Mouse (Mus musculus) frontal cortex, postnatal 10 days (tissue): ENCODE results near the gene Fam172a.

Experiments used
- DNase-seq, 2 experiments: peaks; one replicate each; pipeline ENCODE4 v3.0.0; 2022; ENCODE audit warnings: low spot score in 2 of 2, mixed read lengths in 1 of 2

Gene Fam172a

DNA sequence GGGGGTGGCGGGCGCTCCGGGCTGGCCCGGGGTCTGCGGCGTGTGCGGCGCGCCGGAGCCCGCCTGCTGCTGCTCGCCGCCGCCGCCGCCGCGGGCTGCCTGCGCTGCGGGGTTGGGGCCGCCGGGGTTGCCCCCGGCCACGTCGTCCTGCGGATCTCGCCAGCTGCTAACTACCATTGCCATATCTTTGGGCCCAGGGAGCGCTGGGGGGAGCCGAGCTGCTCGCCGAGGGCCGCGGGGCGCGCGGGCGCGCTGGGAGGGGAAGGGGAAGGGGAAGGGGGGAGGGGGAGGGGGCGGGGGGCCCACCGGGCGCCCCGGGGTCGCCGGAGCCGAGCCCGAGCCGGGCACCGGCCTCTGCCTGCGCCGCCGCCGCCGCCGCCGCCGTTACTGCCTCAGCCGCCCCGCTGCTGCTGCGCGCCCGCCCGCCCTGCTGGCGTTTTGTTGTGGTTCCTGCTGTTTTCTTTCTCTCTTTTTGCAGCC lies 496.6 kb downstream of the Fam172a start:
- no peak for DNase-seq

- no peak for DNase-seq
Measured at GRCm38 (mm10) chr13:78198871-78199641, 497.2 kb downstream of the Fam172a start.

GRCm38 (mm10) chr13:78199642-78200160 lies 497.9 kb downstream of the Fam172a start, which contains the start of gene Nr2f1:
Gene Nr2f1 (minus strand): TSS chr13:78199757.
- no peak for DNase-seq

- no peak for DNase-seq
Measured at GRCm38 (mm10) chr13:78200407-78200806, 498.6 kb downstream of the Fam172a start.

DNA sequence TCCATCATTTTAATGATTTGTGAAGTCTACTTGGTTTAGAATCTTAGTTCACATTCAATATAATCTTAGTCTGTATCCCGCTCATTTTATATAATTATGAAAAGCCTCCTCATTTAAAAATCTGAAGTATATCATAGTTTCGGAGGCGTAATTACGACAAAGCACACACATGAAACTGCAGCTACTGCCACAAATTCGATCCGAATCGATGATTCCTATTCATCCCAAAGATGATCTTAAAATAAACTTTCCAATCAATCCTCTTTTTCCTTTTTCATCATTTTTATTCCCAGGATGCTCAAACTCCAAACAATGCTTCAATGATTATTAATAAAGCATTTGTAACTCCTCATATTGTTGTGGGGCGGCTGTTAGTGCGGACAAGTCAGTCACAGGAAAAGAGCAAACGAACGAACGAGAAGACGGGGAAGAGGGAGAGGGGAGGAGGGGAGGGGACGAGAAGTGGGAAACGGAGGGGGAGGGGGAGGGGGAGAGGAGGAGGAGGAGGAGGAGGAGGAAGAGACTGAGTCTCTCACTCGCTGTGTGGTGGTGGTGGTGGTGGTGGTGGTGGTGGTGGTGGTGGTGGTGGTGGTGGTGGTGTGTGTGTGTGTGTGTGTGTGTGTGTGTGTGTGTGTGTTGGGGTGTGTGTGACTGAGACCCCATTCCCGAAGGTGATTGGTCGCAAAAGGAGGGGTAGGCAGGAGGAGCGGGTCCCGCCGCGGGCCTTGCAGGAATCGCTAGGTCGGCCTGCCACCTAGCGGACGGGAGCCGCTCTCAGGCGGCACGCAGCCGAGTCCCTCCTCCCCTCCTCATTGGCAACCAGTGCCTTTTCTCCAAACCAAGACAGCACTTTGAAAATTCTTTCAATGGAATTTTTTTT lies 499.4 kb downstream of the Fam172a start:
- peak; percentile 90 to 91 for DNase-seq

DNA sequence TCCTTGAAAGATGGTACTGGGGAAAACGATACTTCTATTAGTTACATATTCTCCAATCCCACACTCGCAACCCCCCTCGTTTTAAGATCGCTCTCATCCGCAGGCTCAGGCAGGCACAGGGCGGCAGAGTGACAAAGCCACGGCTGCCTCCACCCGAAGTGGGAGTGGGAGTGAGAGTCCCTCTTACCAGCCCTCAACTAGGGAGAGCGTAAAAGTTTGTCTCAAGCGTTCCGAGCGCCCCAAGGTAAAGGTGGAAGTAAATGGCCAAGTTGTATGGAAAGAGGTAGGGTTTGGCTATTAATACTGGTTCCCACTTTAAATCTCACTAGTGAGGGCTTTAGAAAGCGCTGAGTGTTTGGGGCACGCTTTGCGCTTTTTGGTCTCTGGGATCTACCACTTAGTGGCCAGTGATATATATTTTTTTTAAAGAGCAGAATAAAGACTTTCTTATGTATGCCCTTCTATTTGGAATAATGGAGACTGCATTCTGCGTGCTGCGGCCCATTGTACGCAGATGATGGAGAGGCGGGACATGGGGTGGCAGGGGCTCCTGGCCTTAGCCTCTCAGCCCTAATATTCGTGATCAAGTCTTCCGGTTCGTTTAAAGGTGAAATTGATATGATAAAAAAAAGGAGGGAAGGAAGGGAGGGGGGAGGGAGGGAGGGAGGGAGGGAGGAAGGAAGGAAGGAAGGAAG lies 500.2 kb downstream of the Fam172a start:
- DNase-seq: no peak

GRCm38 (mm10) chr13:78202574-78203347 lies 500.9 kb downstream of the Fam172a start:
- DNase-seq: peak in 1 of 2 experiments; percentile 53

DNA sequence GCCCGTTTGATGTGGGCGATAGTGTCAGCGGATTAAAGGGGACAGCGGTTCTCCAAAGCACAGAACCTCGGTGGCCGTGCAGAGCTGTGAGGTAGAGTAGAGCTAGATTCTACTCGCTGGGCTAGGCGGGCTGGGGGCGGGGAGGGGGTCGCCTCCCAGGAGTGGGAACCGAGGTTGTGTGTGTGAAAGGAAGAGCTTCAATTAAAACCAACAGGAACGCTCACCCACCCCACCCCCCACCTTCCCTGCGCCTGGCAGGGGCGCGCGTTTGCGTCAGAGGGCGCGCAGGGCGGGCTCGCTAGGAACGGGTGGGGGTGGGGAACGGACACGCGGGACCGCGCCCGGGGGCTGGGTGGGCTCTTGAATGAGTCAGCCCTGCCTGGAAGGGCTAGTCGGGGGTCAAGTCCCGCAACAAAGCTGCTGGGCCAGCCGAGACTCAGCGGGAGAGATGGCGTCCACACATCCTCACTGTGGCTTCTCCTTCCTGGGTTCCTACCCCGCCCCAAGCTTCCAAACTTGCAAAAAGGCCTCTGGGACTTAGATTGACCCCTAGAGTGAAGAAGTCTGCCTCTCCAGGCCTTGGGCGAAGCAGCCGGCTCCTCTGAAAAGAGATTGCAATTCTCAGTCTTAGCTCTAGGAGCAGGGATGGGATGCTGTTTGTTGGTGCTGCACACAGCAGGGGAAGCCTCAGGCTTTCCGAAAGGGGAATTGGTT lies 501.7 kb downstream of the Fam172a start:
- peak in 1 of 2 experiments; percentile 76 for DNase-seq

DNA sequence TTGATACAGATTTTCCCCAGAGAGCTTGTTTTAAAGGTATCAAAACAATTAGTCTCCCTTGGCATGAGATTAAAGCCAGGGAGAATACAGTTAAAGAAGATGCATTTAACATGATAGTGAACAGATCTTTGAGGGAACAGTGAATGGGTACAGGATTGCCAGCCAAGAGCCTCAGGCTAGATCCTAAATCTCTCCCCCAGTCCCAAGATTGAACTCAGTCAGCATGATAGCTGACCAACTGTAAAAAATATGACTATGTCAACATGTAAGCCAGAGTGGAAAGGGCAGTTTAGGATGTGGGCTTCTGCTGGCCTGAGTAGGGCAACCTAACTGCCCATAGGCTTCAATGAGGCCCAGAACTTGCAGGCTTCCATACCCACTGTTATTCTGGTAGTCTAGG lies 503.6 kb downstream of the Fam172a start:
- DNase-seq: no peak

GRCm38 (mm10) chr13:78206891-78207430 lies 505.1 kb downstream of the Fam172a start:
- no peak for DNase-seq

GRCm38 (mm10) chr13:78207796-78208645 lies 506.2 kb downstream of the Fam172a start:
- DNase-seq: no peak

GRCm38 (mm10) chr13:78208689-78209410 lies 507.0 kb downstream of the Fam172a start:
- DNase-seq: no peak

- DNase-seq: no peak
Measured at GRCm38 (mm10) chr13:78209611-78210028, 507.8 kb downstream of the Fam172a start.

GRCm38 (mm10) chr13:78210029-78210747 lies 508.4 kb downstream of the Fam172a start:
- no peak for DNase-seq

GRCm38 (mm10) chr13:78210748-78211089 lies 508.9 kb downstream of the Fam172a start:
- DNase-seq: no peak

DNA sequence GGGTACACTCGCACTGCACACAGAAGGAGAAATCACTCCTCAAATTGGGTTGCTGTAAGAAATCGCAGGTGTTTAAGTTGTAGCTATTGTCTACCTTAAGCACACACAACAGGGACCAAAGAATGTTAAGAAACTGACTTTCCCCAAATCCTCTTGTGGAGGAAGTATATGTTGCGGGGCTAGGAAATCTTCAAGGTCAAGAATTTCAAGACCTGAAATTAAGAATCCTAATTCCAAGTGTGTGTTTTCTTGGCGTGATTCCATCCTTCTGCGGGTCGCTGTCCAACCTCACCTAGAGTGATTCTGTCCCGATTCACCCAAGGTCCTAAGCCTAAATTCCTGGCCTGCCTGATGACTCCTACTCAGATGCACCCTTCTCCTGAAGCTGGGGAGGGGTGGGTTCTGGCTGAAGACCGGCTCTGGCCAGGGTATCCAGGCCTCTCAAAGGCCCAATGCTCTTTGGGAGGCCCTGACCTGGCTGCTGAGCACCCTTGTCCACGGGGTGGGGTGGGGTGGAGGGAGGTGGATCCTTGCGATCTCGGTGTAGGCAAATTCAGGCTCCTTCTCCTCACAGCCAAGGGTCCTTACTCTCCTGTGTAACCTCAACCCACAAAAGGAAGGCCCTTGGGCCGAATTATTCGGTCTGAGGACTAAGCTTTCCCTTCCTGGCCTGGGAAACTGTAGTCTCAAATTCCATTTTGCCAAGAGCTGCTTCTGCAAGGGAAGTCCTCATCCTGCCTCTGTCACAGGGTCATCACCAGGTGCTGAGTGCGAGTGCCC lies 509.6 kb downstream of the Fam172a start:
- no peak for DNase-seq

DNA sequence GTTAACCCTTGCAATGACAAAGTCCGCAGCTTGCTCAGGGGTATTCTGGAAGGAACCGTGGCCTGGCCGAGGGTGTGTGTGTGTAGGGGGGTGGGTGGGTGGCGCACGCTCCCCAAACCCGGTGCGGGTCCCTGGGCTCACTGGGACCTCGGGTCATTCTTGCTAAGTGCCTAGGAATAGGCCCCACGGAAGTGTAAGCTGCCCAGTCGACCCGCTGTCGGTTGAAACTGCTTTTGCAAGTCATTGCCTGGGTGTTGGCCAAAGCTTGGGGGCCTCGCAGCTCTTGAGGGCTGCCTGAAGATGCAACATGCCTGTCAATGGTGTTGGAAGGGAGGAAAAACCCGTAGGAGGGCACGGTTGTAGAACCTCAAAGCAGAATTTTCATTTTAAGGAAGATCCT lies 510.3 kb downstream of the Fam172a start:
- DNase-seq: no peak
